Mouse (Mus musculus) CD4-positive, CD25-positive, alpha-beta regulatory T cell, adult 4 months (primary cell): ENCODE results near the gene Rrp15. TPM values are rescaled to one million over a fixed set of nuclear protein-coding genes. Genes with fewer than 3 reads are reported as not detected.
"Not testable (repeated sequence)": the region's sequence is repeated elsewhere in the genome, so short reads cannot be mapped to it uniquely, and the experiment has no call there.

Source experiments
- ATAC-seq: one replicate; pipeline ENCODE4 v1.8.0; 2017
- polyA plus RNA-seq, 2 experiments: library from polyadenylated mRNA; unstranded; fragments of 100-300 nt; shearing (Covaris generic); gene quantifications; one replicate each; pipeline ENCODE4 v1.2.1; 2017

Rrp15 gene
- polyA plus RNA-seq, result 10 to 100 TPM; 23.0 to 25.8 TPM

GRCm38 (mm10) chr1:186748724-186749653, at the start of gene Rrp15:
TSS of gene Rrp15 (minus strand) at chr1:186749358.
- ATAC-seq, result peak; percentile 93

- ATAC-seq, result no peak
Observed at GRCm38 (mm10) chr1:186797991-186798390, 48.8 kb upstream of the Rrp15 start.

- no peak for ATAC-seq
Observed at GRCm38 (mm10) chr1:186785359-186785758, 36.2 kb upstream of the Rrp15 start.

- no peak for ATAC-seq
Observed at GRCm38 (mm10) chr1:186780826-186781225, 31.7 kb upstream of the Rrp15 start.

- ATAC-seq, result no peak
Observed at GRCm38 (mm10) chr1:186773124-186773523, 24.0 kb upstream of the Rrp15 start.

- ATAC-seq, result no peak
Observed at GRCm38 (mm10) chr1:186772547-186773077, 23.5 kb upstream of the Rrp15 start.

- no peak for ATAC-seq
Observed at GRCm38 (mm10) chr1:186772005-186772404, 22.8 kb upstream of the Rrp15 start.

GRCm38 (mm10) chr1:186770659-186771058, 21.5 kb upstream of the Rrp15 start:
- ATAC-seq, result no peak

- ATAC-seq, result no peak
Observed at GRCm38 (mm10) chr1:186768392-186768791, 19.2 kb upstream of the Rrp15 start.

GRCm38 (mm10) chr1:186763451-186763850, 14.3 kb upstream of the Rrp15 start:
- ATAC-seq, result not testable (repeated sequence)

GRCm38 (mm10) chr1:186749675-186750283, 621 bp upstream of the Rrp15 start:
- peak; percentile 20 for ATAC-seq

- no peak for ATAC-seq
Observed at GRCm38 (mm10) chr1:186739828-186740227, 9.3 kb downstream of the Rrp15 start.

- no peak for ATAC-seq
Observed at GRCm38 (mm10) chr1:186735537-186735936, 13.6 kb downstream of the Rrp15 start.

GRCm38 (mm10) chr1:186733052-186733451, 16.1 kb downstream of the Rrp15 start:
- no peak for ATAC-seq

- ATAC-seq, result no peak
Observed at GRCm38 (mm10) chr1:186728778-186729177, 20.4 kb downstream of the Rrp15 start.

GRCm38 (mm10) chr1:186726117-186726516, 23.0 kb downstream of the Rrp15 start:
- no peak for ATAC-seq

GRCm38 (mm10) chr1:186722299-186722698, 26.9 kb downstream of the Rrp15 start:
- ATAC-seq, result peak; percentile 14

GRCm38 (mm10) chr1:186721846-186722245, 27.3 kb downstream of the Rrp15 start:
- ATAC-seq, result peak; percentile 90

- ATAC-seq, result no peak
Observed at GRCm38 (mm10) chr1:186721166-186721565, 28.0 kb downstream of the Rrp15 start.

GRCm38 (mm10) chr1:186719708-186720107, 29.4 kb downstream of the Rrp15 start:
- no peak for ATAC-seq

- ATAC-seq, result no peak
Observed at GRCm38 (mm10) chr1:186718881-186719280, 30.3 kb downstream of the Rrp15 start.

- no peak for ATAC-seq
Observed at GRCm38 (mm10) chr1:186714980-186715896, 33.9 kb downstream of the Rrp15 start.
